Mouse (Mus musculus): ENCODE measurements around the gene Afg3l1.
"Not testable (repeated sequence)": the region's sequence is repeated elsewhere in the genome, so short reads cannot be mapped to it uniquely, and the experiment has no call there.

The Afg3l1 gene

GRCm38 (mm10) chr8:123518667-123519066 is 41.0 kb downstream of the Afg3l1 start, which contains the start of gene Gas8:
TSS of gene Gas8 (plus strand) at chr8:123518834.
- DNase-seq, result peak; percentile 92

- DNase-seq, result not testable (repeated sequence)
Measured at GRCm38 (mm10) chr8:123520048-123520447, 42.3 kb downstream of the Afg3l1 start.

- DNase-seq, result peak; percentile 51
Measured at GRCm38 (mm10) chr8:123527720-123528489, 50.2 kb downstream of the Afg3l1 start.

- DNase-seq, result no peak
Measured at GRCm38 (mm10) chr8:123536242-123536989, 58.7 kb downstream of the Afg3l1 start.

- no peak for DNase-seq
Measured at GRCm38 (mm10) chr8:123536990-123537380, 59.3 kb downstream of the Afg3l1 start.

GRCm38 (mm10) chr8:123537641-123538040 is 59.9 kb downstream of the Afg3l1 start:
- DNase-seq, result not testable (repeated sequence)

Data from right cerebral cortex, adult 18-20 months (tissue).